Mouse (Mus musculus) G1E (cell line): ENCODE measurements around the gene Trpv6. TPM values are rescaled to one million over a fixed set of nuclear protein-coding genes. Genes with fewer than 3 reads are reported as not detected.
A peak's percentile ranks its signal among the peaks of the same experiment; 100 is the strongest.

Experiments used
- ATAC-seq: 2 replicates; pipeline ENCODE4 v1.8.0; 2016; ENCODE audit warnings: mild to moderate bottlenecking; ENCODE audit not compliant: insufficient number of reproducible peaks, poor library complexity, low FRiP score, severe bottlenecking; ENCODE audit errors: extremely low read depth
- DNase-seq: peaks from one replicate; pipeline ENCODE4 v3.0.0; 2012; ENCODE audit warnings: low spot score
- H3K27me3 ChIP-seq: 2 replicates; pipeline ENCODE4 v1.6.1; 2012; ENCODE audit warnings: mild to moderate bottlenecking, low read length, inconsistent platforms; ENCODE audit not compliant: insufficient read depth
- H3K36me3 ChIP-seq: replicated peaks from 2 replicates; pipeline ENCODE3; 2012; ENCODE audit warnings: mild to moderate bottlenecking, inconsistent platforms
- H3K4me1 ChIP-seq: 2 replicates; pipeline ENCODE4 v1.6.1; 2012; ENCODE audit warnings: low read depth, low read length, inconsistent platforms, mixed read lengths; ENCODE audit not compliant: insufficient read depth
- H3K4me3 ChIP-seq: 2 replicates; pipeline ENCODE4 v1.5.1; 2012; ENCODE audit warnings: low read depth, mild to moderate bottlenecking, inconsistent platforms, low read length, moderate library complexity, mixed read lengths
- H3K9me3 ChIP-seq: replicated peaks from 2 replicates; pipeline ENCODE4 v1.6.1; 2012; ENCODE audit warnings: inconsistent platforms
- CTCF ChIP-seq: IDR thresholded peaks from 2 replicates; pipeline ENCODE4 v1.5.1; 2012; ENCODE audit warnings: low read depth, low read length, inconsistent platforms, mixed read lengths
- GATA1 ChIP-seq: IDR thresholded peaks from 2 replicates; pipeline ENCODE4 v1.6.1; 2012; ENCODE audit warnings: borderline replicate concordance, low read length, inconsistent platforms, mixed read lengths
- GATA2 ChIP-seq: IDR thresholded peaks from 2 replicates; pipeline ENCODE4 v1.6.1; 2012; ENCODE audit warnings: low read depth, low read length, inconsistent platforms, borderline replicate concordance
- POLR2AphosphoS5 ChIP-seq: IDR thresholded peaks from 2 replicates; pipeline ENCODE4 v1.6.1; 2012; ENCODE audit warnings: low read depth, low read length, inconsistent platforms; ENCODE audit not compliant: insufficient replicate concordance
- TAL1 ChIP-seq: conservative IDR thresholded peaks from 2 replicates; pipeline ENCODE4 v1.6.1; 2012; ENCODE audit warnings: low read depth, low read length, inconsistent platforms, mixed read lengths
- polyA plus RNA-seq: library from polyadenylated mRNA; stranded (reverse); fragments of >175 nt; gene quantifications from 2 replicates; pipeline ENCODE4 v1.2.3, GENCODE M21; 2012
- total RNA-seq, 2 experiments: library from RNA; stranded (forward) in 1 of 2; stranded (reverse) in 1 of 2; fragments of 200-1000 nt in 1 of 2; fragments of >200 nt in 1 of 2; fragmentation: Nextera tagmentation in 1 of 2; gene quantifications; 2 replicates each; pipeline ENCODE4 v1.2.3; 2014 to 2017

The Trpv6 gene
- total and polyA plus RNA-seq, 3 experiments, result 0.05 TPM; not detected in 2

DNA sequence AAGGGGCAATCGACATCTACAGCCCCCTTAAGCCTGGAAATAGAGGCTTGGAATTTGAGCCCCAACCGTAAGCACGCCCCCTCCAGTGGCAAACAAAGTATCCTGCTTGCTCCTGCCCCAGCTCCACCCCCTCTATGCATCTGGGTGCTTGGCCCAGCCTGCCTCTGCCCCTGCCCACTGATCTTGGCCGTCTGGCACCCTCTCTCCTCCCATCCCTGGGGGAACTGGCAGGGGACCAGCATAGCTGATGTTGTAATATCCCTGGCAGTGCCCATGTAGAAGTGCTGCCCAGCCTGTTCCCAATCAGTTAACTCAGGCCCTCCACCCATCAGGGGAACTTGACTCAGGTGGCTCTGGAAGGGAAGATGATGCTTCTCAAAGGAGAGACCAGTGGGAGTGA, 30.0 kb downstream of the Trpv6 start:
- no peaks in the 10 kb centered on the region for H3K36me3 ChIP-seq
- TF ChIP-seq CTCF (no peak), GATA1 (no peak), GATA2 (no peak), TAL1 (no peak), POLR2AphosphoS5 (no peak)
- ATAC-seq (no peak), DNase-seq (no peak)
- no peaks in the 10 kb centered on the region for H3K9me3 ChIP-seq
- H3K4me3 ChIP-seq, result no peak overlapping the region
- H3K27me3 ChIP-seq, result peaks cover 34% of the 10 kb centered on the region
- H3K4me1 ChIP-seq, result peaks cover 20% of the 10 kb centered on the region

DNA sequence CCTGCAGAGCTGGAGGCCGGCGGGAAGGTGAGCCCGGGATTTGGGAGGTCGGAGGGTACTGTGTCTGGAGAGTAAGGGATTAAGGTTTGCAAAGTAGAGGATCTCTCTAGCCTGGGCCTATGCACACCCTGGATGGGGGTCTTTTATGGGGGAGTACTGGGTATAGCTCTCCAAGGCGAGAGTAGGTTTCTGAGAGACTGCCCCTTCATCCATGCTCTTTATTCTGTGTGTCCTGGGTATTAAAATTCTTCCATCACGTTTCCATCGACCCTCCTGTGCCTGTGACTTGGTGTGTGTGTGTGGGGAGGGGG, 30.5 kb downstream of the Trpv6 start:
- TF ChIP-seq TAL1 (no peak), GATA2 (no peak), CTCF (no peak), POLR2AphosphoS5 (no peak), GATA1 (no peak)
- H3K9me3 ChIP-seq, result no peaks in the 10 kb centered on the region
- DNase-seq, result no peak
- no peaks in the 10 kb centered on the region for H3K36me3 ChIP-seq
- no peak for ATAC-seq
- H3K4me1 ChIP-seq, result peaks cover 20% of the 10 kb centered on the region
- peaks cover 34% of the 10 kb centered on the region for H3K27me3 ChIP-seq
- H3K4me3 ChIP-seq, result peak overlapping the region; percentile 74; the same call in 1 of the 2 replicates

DNA sequence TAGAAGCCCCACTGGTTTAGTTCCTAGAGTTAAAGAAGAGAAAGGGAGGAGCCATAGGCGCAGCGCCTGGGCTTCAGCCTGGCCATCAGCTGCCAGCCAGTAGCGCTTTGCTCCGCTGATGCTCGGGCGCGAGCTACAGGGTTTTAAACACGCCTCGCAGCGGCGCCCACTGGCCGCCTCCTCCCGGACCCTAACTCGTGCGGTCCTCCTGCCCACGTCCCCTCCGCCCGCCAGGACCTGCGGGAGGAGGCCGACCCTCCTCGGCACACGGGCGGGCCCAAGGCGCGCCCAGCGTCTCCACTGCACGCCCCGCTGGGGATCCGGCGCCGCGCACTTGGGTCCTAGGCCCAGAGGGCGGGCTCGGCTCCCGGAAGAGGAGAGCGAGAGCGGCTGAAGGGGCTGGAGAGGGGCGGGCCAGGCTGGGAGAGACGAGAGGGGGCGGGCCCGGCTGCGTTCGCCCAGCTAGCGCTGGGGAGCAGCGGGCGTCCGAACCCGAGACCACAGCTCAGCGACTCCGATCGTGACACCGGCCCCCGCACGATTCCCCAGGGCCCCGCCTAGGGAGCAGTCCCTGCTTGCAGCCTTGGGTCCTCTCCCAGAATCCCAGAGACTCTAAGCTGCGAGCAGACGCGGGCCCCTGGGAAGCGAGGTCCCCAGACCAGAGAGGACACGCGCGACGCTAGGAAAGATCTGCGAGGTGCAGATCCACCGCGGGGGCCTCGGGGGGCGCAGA, 31.0 kb downstream of the Trpv6 start, which contains the start of gene Ephb6:
TSS of gene Ephb6 (plus strand) at position 422 of the 733 bp plus-strand sequence.
- DNase-seq, result peak; percentile 70
- peak; percentile 80 for ATAC-seq

DNA sequence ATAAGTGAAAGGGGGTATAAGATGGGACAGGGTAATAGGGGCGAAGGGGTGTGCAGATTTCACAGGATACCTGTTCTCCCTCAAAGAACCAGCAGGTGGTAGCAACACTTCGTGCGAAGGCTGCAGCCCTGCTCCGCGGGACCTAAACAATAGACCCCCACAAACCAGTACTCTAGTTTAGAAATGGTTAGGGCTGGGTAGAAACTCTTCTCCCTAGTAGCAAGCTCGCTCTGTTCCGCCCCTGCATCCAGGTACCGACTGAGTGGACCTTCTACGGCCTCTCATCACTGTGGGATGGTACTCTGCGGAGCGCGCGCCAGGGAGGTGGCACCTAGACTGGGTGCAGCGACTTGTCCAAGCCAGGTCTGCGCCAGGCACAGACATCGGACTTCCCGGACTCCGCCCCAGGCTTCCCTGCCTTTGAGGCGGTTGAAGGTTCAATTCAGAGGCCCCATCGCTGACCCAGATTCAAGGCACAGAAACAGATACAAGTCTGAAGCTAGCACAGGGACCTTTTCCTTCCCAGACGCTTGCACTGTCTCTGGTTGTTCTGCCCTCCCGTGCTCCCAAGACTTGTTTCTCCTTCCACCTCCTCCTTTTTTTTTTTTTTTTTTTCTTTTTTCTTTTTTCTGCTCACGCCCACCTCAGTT, 31.7 kb downstream of the Trpv6 start:
- ATAC-seq (peak; percentile 62), DNase-seq (peak; percentile 18)
- H3K4me3 ChIP-seq, result peak overlapping the region; percentile 74
- 0 out of 2 replicates have a peak, but pooled peaks have one; percentile 6 for TF ChIP-seq CTCF
- no peak for TF ChIP-seq TAL1
- no peak for TF ChIP-seq POLR2AphosphoS5
- no peak for TF ChIP-seq GATA2
- TF ChIP-seq GATA1, result no peak
- H3K9me3 ChIP-seq, result no peaks in the 10 kb centered on the region
- no peaks in the 10 kb centered on the region for H3K36me3 ChIP-seq
- peaks cover 20% of the 10 kb centered on the region for H3K4me1 ChIP-seq
- peaks cover 39% of the 10 kb centered on the region for H3K27me3 ChIP-seq

More for the DNA sequence above, 31.0 kb downstream of the Trpv6 start, which contains the start of gene Ephb6:
- peaks cover 20% of the 10 kb centered on the region for H3K4me1 ChIP-seq
- TF ChIP-seq TAL1, result no peak
- no peak for TF ChIP-seq CTCF
- no peak for TF ChIP-seq POLR2AphosphoS5
- no peak for TF ChIP-seq GATA1
- no peak for TF ChIP-seq GATA2
- H3K9me3 ChIP-seq, result no peaks in the 10 kb centered on the region
- H3K36me3 ChIP-seq, result no peaks in the 10 kb centered on the region
- H3K4me3 ChIP-seq, result peak within 1 kb of the TSS; percentile 74
- peaks cover 36% of the 10 kb centered on the region for H3K27me3 ChIP-seq

DNA sequence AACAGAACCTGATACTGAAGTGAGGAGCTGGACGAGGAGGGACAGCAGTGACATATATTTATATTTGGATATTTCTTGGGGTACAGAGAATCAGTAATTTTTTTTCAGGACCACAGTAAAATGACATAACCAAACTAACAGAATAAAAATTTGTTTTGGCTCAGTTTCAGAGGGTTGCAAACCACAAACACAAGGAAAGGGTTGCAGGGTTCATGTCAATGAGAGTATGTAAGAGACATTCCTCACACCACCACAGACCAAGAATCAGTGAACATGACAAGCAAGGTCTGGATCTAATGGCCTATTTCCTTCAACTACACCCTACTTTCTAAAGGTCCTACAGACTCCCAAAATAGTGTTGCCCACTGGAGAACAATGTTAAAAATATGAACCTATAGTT, 54.0 kb downstream of the Trpv6 start:
- Histone ChIP-seq H3K27me3 (peaks cover under 1% of the 10 kb centered on the region; the same call in 1 of the 2 replicates), H3K9me3 (no peaks in the 10 kb centered on the region), H3K36me3 (no peaks in the 10 kb centered on the region), H3K4me1 (no peaks in the 10 kb centered on the region), H3K4me3 (no peak overlapping the region)
- DNase-seq (no peak), ATAC-seq (no peak)
- no peak for TF ChIP-seq TAL1
- no peak for TF ChIP-seq POLR2AphosphoS5
- no peak for TF ChIP-seq GATA2
- no peak for TF ChIP-seq CTCF
- TF ChIP-seq GATA1, result no peak

DNA sequence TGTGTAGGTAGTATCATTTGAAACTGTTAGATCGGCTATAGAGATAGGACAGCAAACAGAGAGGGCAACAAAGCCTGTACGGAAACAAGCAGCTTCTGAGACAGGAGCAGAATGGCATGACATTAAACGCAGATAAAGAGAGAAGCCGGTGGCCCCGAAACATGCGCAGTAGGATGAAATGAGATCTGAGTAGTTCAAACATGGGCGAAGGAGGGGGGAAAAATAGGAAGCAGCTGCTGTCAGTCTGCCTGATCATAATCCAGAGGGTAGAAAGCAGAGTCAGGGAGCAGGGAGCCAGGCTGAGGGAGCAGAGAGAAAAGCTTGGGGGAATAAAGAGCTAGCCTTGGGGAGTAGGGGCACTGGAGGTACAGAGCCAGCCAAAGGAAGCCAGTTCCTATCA, 54.9 kb downstream of the Trpv6 start:
- H3K4me3 ChIP-seq, result no peak overlapping the region
- TF ChIP-seq GATA2, result no peak
- no peak for TF ChIP-seq CTCF
- TF ChIP-seq GATA1, result no peak
- TF ChIP-seq TAL1, result no peak
- TF ChIP-seq POLR2AphosphoS5, result no peak
- H3K27me3 ChIP-seq, result no peaks in the 10 kb centered on the region
- H3K4me1 ChIP-seq, result no peaks in the 10 kb centered on the region
- DNase-seq (no peak), ATAC-seq (no peak)
- H3K9me3 ChIP-seq, result no peaks in the 10 kb centered on the region
- H3K36me3 ChIP-seq, result no peaks in the 10 kb centered on the region
